Mouse (Mus musculus): ENCODE measurements at regions not wholly inside any gene's neighbourhood (a gene's known extent, or its start where the extent isn't known, plus 50 kb on each side); places are given as distances from the start of the nearest gene placed in this dataset.
"Not testable (repeated sequence)": the region's sequence is repeated elsewhere in the genome, so short reads cannot be mapped to it uniquely, and the experiment has no call there.

DNA sequence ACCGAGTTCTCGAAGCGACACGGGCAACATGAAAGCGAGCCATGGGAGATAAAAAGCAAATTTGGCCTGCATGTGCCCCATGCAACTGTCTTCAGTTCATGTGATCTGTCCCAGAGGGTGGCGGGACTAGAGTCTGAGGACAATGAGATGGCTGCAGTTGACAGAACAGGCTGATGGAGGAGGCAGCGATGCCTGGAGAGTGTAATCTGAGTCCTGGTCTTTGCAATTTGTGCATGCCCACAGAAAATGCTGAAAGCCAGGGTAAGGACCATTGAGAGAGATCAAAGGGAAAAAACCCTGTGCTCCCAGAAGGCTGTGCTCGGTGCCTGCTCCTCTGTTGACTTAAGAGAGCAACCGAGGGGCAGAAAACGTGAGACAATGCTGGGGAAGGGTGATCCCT is 624.8 kb upstream of the BB014433 start:
- no peak for DNase-seq

GRCm38 (mm10) chr8:15670298-15670697 is 624.4 kb upstream of the BB014433 start:
- DNase-seq: no peak

GRCm38 (mm10) chr8:15669515-15669914 is 623.6 kb upstream of the BB014433 start:
- DNase-seq: no peak

- DNase-seq: no peak
Measured at GRCm38 (mm10) chr8:15660602-15661001, 614.7 kb upstream of the BB014433 start.

DNA sequence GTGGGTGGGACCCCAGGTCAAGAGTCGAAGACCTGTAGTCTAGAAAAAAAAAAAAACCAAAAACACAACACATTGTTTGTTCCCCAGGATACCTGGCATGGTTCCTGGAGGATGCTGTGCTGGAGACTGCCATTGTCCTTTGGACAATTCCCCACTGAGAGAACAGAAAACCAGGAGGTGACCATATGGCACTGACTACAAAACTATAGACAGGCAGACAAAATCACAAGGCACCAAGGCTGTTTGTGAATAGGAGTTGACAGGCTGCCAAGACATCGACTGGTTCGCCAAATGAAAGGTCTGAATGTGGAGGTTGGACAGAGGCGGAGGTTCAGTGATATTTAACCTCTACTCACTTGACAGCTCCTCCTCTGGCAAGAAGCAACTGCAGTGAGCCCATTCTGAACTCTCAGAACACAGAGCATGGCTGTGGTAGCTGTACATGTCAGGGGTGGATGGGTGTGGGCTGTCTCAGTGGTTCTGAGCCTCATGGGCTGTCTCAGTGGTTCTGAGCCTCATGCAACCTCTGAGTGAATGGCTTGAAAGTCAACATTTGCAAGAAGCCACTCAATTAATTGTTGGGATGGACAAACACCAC is 589.0 kb upstream of the BB014433 start:
- DNase-seq: no peak

- DNase-seq: no peak
Measured at GRCm38 (mm10) chr8:15628584-15628983, 582.7 kb upstream of the BB014433 start.

- not testable (repeated sequence) for DNase-seq
Measured at GRCm38 (mm10) chr8:15623602-15624392, 577.9 kb upstream of the BB014433 start.

GRCm38 (mm10) chr8:15610217-15610616 is 564.3 kb upstream of the BB014433 start:
- DNase-seq: no peak

- no peak for DNase-seq
Measured at GRCm38 (mm10) chr8:15607598-15608215, 561.8 kb upstream of the BB014433 start.

- peak; percentile 34 for DNase-seq
Measured at GRCm38 (mm10) chr8:15601531-15601930, 555.7 kb upstream of the BB014433 start.

GRCm38 (mm10) chr8:15593106-15593505 is 547.2 kb upstream of the BB014433 start:
- no peak for DNase-seq

- DNase-seq: no peak
Measured at GRCm38 (mm10) chr8:15583782-15584181, 537.9 kb upstream of the BB014433 start.

DNA sequence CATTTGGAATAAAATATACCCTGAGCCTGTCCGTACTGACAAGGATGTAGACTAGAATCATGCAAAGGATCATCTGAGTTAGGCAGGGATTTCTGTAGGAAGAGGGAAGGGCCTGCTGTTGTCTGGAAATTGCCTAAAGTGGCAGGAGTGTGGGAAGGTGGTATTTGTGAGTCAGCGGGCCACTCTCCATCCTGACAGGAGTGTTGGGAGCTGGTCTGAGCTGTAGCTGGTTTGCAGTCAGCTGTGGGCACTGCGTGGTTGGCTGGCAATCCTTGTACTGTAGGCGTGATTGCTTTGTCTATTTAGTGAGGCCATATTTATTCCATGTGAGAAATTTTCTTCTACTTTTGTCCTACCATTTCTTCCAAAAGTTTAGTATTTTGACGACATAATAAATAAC is 524.2 kb upstream of the BB014433 start:
- DNase-seq: no peak

DNA sequence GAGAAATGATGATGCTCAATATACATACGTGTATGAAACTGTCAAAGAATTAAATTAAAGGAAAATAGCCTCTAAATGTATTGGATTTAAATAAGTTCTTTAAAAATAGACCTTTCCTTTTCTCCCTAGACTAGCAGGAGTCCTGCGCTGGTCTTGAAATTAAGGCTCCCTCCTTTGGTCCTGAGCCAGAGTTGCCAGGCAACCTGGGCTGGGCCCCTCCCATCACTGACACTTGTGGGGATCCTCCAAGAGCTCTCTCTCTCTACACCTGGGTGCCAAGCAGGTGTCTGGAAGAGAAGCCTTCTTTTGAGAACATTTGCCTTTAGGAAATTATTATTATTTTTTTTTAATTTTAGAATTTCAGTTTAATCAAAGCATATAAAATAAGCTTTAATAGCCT is 521.9 kb upstream of the BB014433 start:
- no peak for DNase-seq

DNA sequence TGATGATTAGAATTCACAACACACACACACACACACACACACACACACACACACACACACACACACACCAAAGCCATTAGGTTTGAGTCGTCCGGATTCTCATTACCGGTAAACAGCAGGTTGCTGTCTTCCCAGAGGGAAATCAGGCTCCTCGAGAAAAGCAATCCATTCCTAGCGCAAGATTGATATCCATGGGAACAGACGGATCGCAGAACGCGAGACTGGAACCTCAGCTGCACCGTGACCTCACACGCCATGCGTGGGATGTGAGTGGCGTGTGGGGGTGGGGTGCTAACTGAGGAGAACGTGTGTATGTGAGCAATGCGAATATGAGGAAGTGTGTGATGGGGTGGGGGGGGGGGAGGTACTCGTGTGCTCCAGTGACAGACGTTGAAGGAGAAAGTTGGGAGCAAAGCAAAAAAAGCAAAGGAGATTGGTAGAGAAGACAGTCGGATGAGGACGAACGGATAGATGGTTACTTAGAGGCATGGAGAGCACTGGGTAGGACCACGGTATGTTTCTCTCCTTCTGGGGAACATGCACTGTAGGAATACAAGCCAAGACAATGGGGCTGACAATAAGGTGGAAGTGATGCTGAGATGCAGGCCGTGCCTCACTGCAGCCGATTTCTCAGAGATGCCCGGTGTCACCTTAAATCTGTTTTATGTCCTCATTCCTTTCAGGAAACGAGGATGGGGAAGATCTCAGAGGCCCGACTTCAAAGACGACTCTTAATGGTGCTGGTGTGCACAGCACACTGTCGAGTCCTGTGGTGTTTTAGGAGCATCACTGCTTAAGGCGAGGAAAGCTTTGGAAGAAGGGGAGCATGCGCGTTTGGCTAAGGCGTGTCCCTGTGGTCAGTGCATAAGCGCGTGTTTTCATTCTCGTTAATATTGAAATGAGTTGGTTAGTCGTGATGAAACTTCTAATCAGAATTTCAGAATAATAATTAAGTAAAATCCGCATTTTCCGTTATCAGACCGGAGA is 516.7 kb upstream of the BB014433 start:
- no peak for DNase-seq

DNA sequence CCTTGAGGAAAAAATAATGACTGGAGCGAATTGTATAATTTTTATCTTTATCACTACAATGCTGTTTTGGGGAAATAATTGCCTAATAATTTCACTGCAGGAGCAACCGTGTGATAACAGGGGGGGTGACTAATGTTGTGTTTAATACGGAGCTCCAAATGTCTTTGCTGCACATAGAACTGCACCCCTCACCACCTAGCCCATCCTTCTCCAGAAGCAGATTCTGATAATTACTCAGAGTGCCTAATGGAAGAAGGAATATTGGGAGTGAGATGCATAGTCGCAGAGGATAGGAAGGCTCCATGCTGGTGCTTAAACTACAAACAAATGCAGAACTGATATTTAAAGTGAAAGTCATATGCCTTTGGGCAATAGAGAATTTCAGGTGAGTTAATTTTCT is 486.1 kb upstream of the BB014433 start:
- no peak for DNase-seq

- no peak for DNase-seq
Measured at GRCm38 (mm10) chr8:15525461-15525860, 479.6 kb upstream of the BB014433 start.

DNA sequence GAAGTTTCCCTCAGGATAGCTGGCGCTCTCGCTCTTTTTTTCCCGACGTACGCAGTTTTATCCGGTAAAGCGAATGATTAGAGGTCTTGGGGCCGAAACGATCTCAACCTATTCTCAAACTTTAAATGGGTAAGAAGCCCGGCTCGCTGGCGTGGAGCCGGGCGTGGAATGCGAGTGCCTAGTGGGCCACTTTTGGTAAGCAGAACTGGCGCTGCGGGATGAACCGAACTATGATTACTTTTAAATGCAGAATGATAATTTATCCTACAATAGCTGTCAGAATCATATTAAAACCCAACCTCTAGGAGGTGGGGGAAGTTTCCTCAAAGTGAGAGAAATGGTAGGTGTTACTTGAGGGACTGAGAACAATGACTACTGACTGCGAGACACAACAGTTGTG is 474.0 kb upstream of the BB014433 start:
- peak; percentile 64 for DNase-seq

- no peak for DNase-seq
Measured at GRCm38 (mm10) chr8:15500973-15501372, 455.1 kb upstream of the BB014433 start.

- DNase-seq: peak; percentile 2
Measured at GRCm38 (mm10) chr8:15497566-15497965, 451.7 kb upstream of the BB014433 start.

DNA sequence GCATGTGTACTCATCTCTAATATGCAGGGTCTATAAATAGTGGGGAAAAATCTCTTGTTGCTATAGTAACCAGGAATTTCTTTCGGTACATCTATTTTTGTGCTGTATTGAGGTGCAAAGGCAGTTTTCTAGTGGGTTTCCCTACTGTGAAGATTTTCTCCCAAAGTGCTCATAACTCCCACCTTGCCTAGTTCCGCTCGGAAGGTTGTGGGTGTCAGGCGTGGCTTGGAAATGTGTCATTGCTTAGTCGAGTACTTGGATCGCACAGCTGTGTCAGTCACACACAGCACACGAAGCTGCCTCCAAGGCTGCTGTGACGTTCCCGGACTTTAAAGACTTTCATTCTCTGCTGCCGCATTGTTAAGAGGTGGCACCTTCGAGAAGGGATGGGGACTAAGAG is 450.4 kb upstream of the BB014433 start:
- DNase-seq: no peak

DNA sequence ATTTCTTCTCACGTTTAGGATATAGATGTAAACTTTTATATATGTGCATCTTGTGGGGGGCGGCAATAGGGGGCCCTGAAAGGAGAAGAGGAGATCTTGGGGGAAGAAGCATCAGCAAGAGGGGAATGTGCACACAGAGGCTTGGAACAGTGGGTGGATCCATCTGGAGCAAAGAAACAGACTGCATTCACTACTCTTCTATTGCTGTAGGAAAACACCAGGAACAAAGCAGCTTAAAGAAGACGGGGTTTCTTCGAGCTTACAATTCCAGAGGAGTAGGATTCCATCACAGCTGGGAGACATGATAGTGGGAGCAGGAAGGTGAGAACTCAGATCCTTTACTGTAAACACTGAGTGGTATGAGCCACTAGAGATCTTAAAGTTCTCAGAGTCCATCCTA is 444.9 kb upstream of the BB014433 start:
- no peak for DNase-seq

All from adrenal gland, adult 2 months (tissue).